Mouse (Mus musculus): ENCODE measurements at regions not wholly inside any gene's neighbourhood (a gene's known extent, or its start where the extent isn't known, plus 50 kb on each side); places are given as distances from the start of the nearest gene placed in this dataset.

DNA sequence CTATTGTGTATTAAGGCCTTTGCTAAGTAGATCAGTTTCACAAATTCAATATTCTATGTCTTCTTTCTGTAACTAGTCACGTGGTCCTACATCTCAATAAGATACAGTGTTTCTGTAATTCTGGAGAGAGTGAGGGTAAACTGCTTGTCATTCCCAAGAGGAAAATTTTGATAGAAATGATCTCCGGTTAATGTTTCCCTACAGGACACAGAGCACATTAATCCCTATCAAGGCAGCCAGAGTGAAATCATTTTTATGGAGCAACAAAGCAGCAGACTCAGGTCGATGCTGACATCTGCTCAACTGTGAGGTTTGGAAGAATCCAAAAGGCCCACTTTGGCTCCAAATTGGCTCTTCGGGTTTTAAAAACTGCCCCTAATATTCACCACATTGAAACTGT, 451.7 kb downstream of the Arl4a start:
- no peak for DNase-seq

DNA sequence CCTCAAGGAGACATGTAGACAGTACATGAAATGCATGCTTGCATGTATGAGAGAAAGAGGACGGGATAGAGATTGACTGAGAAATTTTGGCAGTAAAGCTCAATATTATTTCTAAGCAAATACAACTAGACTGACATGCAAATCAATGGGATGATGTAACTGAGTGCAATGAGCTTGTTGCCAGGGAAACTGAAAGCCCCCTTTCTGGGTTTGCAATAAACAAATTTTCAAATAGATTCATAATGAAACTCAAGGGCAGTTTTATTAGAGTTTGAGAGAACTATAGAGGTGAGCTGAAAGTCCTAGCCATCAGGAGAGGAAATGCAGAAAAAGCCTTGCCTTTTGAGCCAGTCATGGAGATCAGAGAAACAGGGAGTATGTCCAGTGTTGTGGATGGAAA, 460.2 kb downstream of the Arl4a start:
- DNase-seq, result no peak

DNA sequence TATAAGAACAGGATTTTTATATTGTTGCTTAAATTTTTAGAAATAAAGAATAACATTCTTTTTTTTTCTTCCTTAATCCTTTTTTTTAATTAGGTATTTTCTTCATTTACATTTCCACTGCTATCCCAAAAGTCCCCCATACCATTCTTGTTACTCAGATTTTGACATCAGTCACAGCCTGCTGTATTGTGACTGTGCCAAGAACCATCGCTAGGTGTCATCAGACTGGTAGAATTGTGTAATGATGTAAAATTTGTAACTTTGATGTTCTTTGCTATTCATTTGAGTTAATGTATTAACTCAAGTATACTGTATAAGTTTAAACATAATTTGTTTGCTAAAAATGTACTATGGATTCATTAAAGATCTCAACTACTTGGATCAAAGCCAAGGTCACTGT, 465.0 kb downstream of the Arl4a start:
- no peak for DNase-seq

DNA sequence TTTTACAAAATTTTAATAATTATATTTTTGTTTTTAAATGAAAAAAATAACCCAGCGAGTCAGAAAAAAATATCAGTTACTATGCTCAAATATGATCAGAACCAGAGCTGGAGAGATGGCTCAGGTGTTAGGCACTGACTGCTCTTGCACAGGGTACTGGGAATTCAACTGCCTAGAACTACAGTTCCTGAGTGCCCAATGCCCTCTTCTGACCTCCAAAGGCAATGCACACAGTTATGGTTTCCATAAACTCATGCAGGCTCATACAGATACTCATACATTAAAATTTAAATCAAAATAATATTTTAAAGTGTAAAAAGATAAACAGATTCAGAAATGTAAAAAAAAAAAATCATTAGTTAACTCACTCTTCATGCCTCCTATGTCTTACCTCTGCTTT, 465.7 kb downstream of the Arl4a start:
- no peak for DNase-seq

DNA sequence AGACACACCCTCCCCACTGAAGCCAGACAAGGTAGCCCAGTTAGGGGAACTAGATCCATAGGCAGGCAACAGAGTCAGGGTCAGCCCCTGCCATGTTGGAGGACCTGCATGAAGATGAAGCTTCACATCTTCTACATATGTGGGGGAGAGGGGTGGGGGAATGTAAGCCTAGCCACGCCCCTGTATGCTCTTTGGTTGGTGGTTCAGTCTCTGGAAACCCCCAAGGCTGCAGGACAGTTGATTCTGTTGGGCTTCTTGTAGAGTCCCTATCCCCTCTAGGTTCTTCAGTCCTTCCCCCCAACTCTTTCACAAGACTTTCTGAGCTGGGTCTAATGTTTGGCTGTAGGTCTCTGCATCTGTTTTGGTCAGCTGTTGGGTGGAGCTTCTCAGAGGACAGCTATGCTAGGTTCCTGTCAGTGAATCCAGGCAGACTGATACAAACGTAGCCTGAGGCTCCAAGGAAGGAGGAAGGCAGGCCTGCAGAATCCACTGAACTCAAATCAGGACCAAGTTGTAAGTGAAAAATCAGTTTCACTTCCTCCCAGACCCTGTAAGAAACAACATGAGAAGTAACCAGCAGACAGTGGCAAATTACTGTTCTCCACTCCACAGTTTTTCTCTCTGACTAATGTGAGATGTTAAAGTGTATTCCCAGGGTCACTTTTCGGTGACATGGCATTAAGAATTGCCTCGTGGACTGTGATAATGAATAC, 476.9 kb downstream of the Arl4a start:
- DNase-seq, result no peak

DNA sequence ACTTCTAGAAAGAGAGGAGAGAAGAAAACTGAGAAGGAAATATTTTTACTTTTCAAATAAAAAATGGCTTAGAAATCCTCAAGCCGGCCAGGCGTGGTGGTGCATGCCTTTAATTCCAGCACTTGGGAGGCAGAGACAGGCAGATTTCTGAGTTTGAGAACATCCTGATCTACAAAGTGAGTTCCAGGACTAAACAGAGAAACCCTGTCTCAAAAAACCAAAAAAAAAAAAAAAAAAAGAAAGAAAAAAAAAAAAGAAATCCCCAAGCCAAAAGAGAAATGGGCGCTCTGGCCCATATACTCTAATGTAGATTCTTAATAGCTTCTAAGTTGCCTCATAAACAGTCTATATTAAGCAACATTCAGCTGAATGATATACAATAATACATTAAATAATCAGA, 479.3 kb downstream of the Arl4a start:
- no peak for DNase-seq

DNA sequence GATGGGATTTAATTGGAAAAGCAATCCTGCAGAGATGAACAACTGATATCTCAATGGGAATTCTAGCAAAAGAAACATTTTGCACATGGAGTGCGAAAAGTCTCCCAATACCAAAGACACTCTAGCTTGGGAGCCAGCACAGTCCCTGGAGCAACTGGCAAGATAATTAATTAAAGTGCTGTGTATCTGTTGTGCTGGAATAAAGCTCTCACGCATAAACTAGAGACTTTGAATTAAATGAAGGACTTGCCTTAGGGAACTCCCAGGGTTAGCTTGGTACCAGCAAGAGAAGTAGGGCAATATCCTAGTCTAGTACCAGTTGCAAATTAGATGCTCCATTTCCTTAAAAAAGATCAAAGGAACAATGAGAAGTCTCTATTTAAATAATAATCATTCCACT, 501.5 kb downstream of the Arl4a start:
- DNase-seq, result no peak

DNA sequence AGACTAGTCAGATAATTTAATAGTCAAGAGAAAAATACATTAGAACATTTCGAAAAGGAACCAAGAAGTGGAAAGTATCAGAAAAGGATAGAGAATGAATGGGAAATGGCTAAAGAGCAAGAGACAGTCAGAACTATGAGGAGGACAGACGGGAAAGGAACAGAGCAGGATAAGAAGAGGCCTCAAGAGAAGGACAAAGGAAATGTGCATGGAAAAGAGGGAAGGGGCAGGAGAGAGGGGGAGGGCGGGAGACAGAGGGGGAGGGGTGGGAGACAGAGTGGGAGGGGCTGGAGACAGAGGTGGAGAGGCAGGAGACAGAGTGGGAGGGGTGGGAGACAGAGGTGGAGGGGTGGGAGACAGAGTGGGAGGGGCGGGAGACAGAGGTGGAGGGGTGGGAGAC, 509.7 kb downstream of the Arl4a start:
- no peak for DNase-seq

DNA sequence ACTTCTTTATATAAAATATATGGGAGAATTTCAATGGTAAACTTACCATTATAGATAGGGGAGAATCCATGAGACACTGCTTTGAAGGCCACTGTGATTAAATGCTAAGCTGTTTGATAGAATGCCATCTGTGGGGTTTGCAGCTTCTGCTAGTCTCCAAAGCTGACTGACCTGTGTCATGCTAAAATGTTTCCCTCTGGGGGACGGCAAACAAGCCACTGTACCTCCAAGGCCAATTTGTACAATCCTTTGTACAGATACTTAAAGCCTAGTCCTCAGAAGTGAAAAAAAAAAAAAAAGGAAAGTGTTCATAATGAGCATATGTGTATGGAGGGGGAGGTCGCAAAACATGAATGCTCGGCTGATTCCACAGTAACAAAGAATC, 510.6 kb downstream of the Arl4a start:
- DNase-seq, result no peak

DNA sequence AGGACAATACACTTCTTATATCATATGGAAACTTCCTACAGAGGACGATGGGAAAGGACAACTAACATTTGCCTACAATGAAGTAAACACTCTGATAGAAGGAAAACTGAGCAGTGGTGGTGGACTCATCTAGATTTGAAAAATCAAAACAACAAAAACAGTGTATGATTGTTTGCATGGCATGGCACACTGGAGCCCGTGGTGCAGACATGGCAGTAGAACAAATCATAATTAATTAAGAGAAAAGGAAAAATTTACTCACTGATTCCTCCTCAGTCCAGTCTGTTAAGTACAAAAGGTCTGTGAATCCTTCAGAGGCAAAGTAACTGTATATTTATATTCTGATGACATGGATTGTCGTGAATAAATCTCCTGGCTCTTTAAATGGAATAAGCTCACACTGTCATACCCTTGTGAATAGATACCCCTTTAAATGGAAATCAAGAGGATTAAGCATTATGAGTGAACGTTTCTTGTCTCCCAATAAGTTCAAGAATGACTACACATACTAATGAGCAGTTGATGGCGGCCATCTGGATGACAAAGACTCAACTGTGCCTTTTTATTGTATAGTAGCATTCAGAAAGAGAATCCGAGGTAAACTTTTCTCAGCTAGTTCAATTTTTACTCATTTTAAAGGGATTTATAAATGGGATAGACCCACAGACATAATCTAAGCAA, 511.1 kb downstream of the Arl4a start:
- no peak for DNase-seq

DNA sequence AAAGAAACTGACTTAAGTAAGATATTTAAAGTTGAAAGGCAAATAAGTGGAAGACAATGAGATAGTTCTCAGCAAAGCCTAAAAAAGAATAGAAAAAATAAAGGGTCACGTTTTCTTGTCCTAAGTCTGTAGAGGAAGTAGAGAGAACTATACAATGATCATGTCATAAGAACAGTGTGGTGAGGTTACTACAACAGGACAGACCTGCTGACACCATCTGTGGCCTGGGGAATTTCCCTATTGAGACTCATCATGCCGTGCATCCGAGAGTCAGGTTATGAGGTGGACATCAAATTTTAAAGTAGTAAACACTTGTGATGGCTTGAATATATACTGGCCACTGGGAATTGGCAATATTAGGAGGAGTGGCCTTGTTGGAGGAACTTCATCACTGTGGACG, 522.1 kb downstream of the Arl4a start:
- DNase-seq, result no peak

DNA sequence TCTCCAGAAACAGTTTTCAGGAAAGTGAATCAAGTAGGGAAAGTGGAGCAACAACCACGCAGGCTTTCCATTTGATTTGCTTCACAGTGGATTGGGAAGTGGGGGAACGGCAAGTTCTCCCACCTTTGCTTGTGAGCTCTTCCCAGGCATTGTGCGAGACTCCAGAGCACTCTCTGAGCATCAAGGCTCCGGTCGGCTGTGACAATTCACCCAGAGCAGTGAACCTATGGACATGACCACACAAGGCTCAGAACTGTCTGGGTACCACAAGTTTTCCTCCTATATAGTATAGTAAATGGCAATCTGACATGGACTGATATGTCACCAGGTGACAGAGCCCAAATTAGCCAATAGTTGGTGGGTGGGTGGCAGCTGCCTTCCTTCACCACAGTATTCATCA, 527.0 kb downstream of the Arl4a start:
- no peak for DNase-seq

DNA sequence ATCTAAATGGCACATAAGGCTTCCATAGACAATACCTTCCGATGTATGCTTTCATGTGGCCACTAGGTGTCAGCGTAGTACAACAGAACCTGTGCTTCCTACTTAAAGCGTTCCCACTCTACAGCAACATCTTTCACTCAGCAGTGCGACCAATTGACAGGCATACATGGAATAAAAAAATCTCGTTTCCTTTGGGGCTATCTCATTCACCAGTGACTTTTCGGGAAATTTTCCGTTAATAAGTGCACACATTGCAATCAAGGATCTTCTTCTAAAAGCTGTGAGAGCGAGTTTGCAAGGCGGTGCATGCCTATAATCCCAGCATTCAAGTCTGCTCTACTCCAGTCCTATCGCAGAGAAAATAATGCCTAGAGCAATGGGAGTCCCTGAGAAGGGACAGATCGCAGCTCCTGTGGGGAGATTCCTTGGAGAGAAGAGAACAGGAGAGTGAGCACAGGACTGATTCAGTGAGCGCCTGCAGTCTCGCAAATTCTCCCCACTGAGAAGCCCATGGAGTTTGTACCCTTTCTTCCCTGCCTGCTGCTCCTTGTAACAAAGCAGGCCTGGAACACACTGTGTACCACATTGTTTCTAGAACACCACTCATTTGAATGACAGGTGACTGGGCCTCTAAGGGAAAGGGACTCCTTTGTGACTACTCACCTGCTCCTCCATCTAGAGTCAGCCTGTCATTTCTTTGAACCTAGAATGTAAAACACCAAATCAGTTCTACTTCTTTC, 527.6 kb downstream of the Arl4a start:
- DNase-seq, result peak; percentile 36 to 45

DNA sequence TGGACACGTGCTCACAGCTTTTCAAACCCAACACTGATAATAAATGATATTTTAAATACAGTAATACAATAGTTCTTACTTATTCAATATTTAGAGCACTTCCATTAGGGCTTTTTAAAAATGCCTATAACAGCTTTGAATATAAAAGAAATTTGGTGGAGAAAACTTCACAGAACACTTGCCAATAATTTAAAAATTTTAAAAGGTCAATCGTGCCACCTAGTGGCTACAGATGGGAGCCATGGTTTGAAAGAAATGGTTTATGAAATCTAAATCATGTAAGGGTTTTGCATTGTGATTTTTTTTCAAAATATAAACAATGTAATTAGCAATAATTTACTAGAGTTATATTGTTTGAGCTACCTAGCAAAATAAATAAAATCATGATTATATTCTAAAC, 541.6 kb downstream of the Arl4a start:
- peak in 1 of 2 experiments; percentile 10 for DNase-seq

DNA sequence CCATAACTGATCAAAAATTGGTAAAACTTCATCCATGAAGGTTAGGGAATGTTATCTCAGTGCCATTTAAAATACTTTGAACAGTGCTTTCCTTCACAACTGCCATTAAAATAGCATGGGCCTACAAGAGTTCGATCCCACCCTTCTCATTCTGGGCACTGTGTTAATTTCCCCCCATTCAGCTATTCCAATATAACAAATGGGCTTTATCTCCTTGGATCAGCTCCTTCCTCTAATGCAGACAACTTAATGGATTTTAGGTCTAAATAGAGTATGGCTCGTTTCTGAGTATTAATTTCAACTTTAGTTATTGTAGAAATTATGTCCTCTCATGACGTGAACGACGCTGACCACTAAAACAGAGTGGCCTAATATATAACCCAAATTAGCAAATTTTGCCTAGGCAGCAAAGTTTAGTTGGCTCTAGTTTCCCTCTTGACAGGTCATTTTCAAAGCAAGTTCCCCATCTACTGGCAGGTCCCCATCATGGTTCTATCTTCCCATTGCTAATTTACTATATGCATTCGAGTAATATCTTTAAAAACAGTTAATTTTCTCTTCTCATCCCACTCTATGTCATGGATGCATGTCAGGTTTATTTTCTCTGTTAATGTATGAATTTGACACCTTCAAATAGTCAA, 544.1 kb downstream of the Arl4a start:
- peak in 1 of 2 experiments; percentile 9 for DNase-seq

DNA sequence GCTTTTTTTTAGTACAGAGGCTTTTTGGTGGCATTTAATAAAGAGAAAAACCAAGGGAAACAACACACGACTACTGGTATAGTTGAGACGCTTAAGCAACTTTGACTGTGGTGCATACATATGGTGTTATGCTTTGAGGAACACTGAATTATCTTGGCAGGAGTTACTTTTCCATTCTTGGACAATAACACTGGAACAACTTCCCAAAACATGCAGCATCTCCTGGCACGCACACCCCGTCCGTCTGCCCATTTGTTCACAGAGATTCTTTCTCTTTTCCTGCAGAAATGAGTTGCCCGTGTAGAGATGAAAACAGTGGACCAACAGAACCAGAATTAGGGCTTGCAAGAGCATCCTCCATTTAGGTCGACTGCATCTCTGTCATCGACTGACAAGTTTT, 544.7 kb downstream of the Arl4a start:
- DNase-seq, result peak; percentile 2 to 15

DNA sequence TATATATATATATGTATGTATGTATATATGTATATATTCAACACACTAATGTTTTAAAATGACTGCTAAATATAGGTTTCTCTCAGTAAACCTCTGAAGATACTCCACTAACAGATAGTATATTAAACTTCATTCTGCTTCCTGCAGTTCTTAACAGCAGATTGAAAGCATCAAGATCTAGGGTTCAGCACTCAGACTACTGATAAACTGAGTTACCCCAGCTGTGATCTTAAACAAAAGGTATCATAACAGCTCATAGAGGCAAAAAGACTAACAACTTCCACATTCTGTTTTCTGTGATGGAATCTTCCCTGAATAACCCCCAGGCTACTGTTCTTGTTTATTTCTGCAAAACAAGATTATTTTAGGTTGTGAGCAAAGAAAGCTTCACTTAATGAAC, 564.8 kb downstream of the Arl4a start:
- DNase-seq, result no peak

All from layer of hippocampus, postnatal 36 days (tissue).